Mouse (Mus musculus) midbrain, embryonic 11.5 days (tissue): ENCODE results near the gene Ikzf3. TPM values are rescaled to one million over a fixed set of nuclear protein-coding genes. Genes with fewer than 3 reads are reported as not detected.

Source experiments
- ATAC-seq: fragments of 200-750 bp; cut with Nextera tagmentation; 2 replicates; pipeline ENCODE4 v1.8.0; 2017; ENCODE audit warnings: moderate TSS enrichment, moderate library complexity; ENCODE audit not compliant: low FRiP score
- DNase-seq: peaks from one replicate; pipeline ENCODE4 v3.0.0; 2015; ENCODE audit warnings: low spot score; ENCODE audit errors: missing footprints
- H3K27ac ChIP-seq: fragments of 300-500 bp; sonication (generic); 2 replicates; pipeline ENCODE4 v1.5.1; 2014; ENCODE audit warnings: low read depth, low read length
- H3K27me3 ChIP-seq: fragments of 300-500 bp; sonication (generic); 2 replicates; pipeline ENCODE4 v1.6.1; 2014; ENCODE audit warnings: mild to moderate bottlenecking, low read length, moderate library complexity, mixed read lengths; ENCODE audit not compliant: control insufficient read depth, insufficient read depth
- H3K36me3 ChIP-seq: fragments of 300-500 bp; sonication (generic); 2 replicates; pipeline ENCODE4 v1.6.1; 2014; ENCODE audit warnings: mild to moderate bottlenecking, low read length, moderate library complexity, mixed read lengths; ENCODE audit not compliant: control insufficient read depth, insufficient read depth
- H3K4me1 ChIP-seq: fragments of 300-500 bp; sonication (generic); 2 replicates; pipeline ENCODE4 v1.6.1; 2014; ENCODE audit warnings: low read length; ENCODE audit not compliant: control insufficient read depth, insufficient read depth
- H3K4me2 ChIP-seq: fragments of 300-500 bp; sonication (generic); 2 replicates; pipeline ENCODE4 v1.6.1; 2014; ENCODE audit warnings: mild to moderate bottlenecking, moderate library complexity
- H3K4me3 ChIP-seq: fragments of 300-500 bp; sonication (generic); 2 replicates; pipeline ENCODE4 v1.5.1; 2014; ENCODE audit warnings: low read depth, low read length
- H3K9ac ChIP-seq: fragments of 300-500 bp; sonication (generic); 2 replicates; pipeline ENCODE4 v1.6.1; 2014; ENCODE audit warnings: low read length
- H3K9me3 ChIP-seq: fragments of 300-500 bp; sonication (generic); 2 replicates; pipeline ENCODE4 v1.6.1; 2016; ENCODE audit warnings: low read length; ENCODE audit not compliant: control insufficient read depth
- WGBS: fragments of 180-500 bp; shearing (Covaris S2); extraction: QIAGEN DNeasy Blood & Tissue Kit; methylation state at CpG from one replicate; pipeline ENCODE4 v1.1.7; 2014; 5-methylcytosine and 5-hydroxymethylcytosine counted together
- polyA plus RNA-seq: library from polyadenylated mRNA; unstranded; fragments of >200 nt; fragmentation: Nextera tagmentation; extraction: Ambion mirVana; gene quantifications from 2 replicates; pipeline ENCODE4 v1.2.1, GENCODE M21; 2014

Gene Ikzf3
- polyA plus RNA-seq, 1 experiment from 2014 or later, result 0.18 TPM

- WGBS, result 82% methylated on average over 5 of the region's 5 CpGs
- Histone ChIP-seq H3K27me3 (peaks cover 17% of the 10 kb centered on the region), H3K27ac (no peak overlapping the region), H3K9me3 (no peaks in the 10 kb centered on the region), H3K4me1 (no peaks in the 10 kb centered on the region; the same call in 1 of the 2 replicates), H3K4me2 (no peak overlapping the region), H3K36me3 (no peaks in the 10 kb centered on the region), H3K4me3 (no peak overlapping the region), H3K9ac (no peak overlapping the region)
- ATAC-seq (no peak), DNase-seq (no peak)
These were observed 5.5 kb downstream of the Ikzf3 start for GRCm38 (mm10) chr11:98540319-98540718.

- Histone ChIP-seq H3K4me1 (no peaks in the 10 kb centered on the region), H3K27me3 (peaks cover 2% of the 10 kb centered on the region), H3K4me3 (no peak overlapping the region), H3K9ac (no peak overlapping the region), H3K27ac (no peak overlapping the region), H3K4me2 (no peak overlapping the region), H3K9me3 (no peaks in the 10 kb centered on the region), H3K36me3 (no peaks in the 10 kb centered on the region)
- DNase-seq, result no peak
- no peak for ATAC-seq
These were observed 8.3 kb downstream of the Ikzf3 start for GRCm38 (mm10) chr11:98537480-98538034.

GRCm38 (mm10) chr11:98526824-98527461 is 18.9 kb downstream of the Ikzf3 start:
- H3K27me3 ChIP-seq, result no peaks in the 10 kb centered on the region
- no peak overlapping the region for H3K9ac ChIP-seq
- DNase-seq (no peak), ATAC-seq (no peak)
- no peak overlapping the region for H3K27ac ChIP-seq
- WGBS, result 78% methylated on average over 10 of the region's 10 CpGs
- no peak overlapping the region for H3K4me3 ChIP-seq
- H3K4me1 ChIP-seq, result no peaks in the 10 kb centered on the region
- no peaks in the 10 kb centered on the region for H3K36me3 ChIP-seq
- H3K9me3 ChIP-seq, result no peaks in the 10 kb centered on the region
- H3K4me2 ChIP-seq, result no peak overlapping the region

DNA sequence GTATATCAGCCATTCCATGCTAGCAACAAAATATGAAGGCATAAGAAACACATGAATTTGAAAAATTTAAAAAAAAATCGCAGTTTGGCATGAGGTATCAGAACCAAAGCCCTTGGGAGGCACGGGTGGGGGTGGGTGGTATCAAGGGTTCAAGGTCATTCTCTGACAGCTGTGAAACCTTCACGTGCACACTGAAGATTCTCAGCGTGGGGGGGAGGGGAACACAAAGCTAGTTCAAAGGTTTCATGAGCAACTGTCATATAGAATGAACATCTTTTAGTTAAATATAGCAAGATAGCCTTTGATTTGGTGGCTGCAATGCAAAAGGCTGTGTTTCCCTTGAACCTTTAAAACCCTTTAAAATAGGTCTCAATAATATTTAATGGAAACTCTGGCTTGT is 20.7 kb downstream of the Ikzf3 start:
- no peaks in the 10 kb centered on the region for H3K27me3 ChIP-seq
- no peak for DNase-seq
- no peaks in the 10 kb centered on the region for H3K9me3 ChIP-seq
- H3K4me3 ChIP-seq, result no peak overlapping the region
- H3K4me1 ChIP-seq, result no peaks in the 10 kb centered on the region
- WGBS, result 54% methylated on average over 4 of the region's 4 CpGs
- H3K4me2 ChIP-seq, result no peak overlapping the region
- H3K27ac ChIP-seq, result no peak overlapping the region
- H3K9ac ChIP-seq, result no peak overlapping the region
- no peaks in the 10 kb centered on the region for H3K36me3 ChIP-seq
- no peak for ATAC-seq

GRCm38 (mm10) chr11:98520468-98520867 is 25.4 kb downstream of the Ikzf3 start:
- ATAC-seq, result no peak
- Histone ChIP-seq H3K27me3 (no peaks in the 10 kb centered on the region), H3K4me2 (no peak overlapping the region), H3K27ac (no peak overlapping the region), H3K36me3 (no peaks in the 10 kb centered on the region), H3K4me3 (no peak overlapping the region), H3K4me1 (no peaks in the 10 kb centered on the region), H3K9ac (no peak overlapping the region), H3K9me3 (no peaks in the 10 kb centered on the region)
- WGBS, result 63% methylated on average over 10 of the region's 10 CpGs
- DNase-seq, result no peak

- WGBS, result 63% methylated on average over 6 of the region's 6 CpGs
- Histone ChIP-seq H3K4me1 (no peaks in the 10 kb centered on the region; the same call in 1 of the 2 replicates), H3K4me3 (no peak overlapping the region), H3K36me3 (no peaks in the 10 kb centered on the region), H3K9ac (no peak overlapping the region), H3K27ac (no peak overlapping the region), H3K27me3 (no peaks in the 10 kb centered on the region), H3K9me3 (no peaks in the 10 kb centered on the region), H3K4me2 (no peak overlapping the region)
- DNase-seq (no peak), ATAC-seq (no peak)
These were observed 32.4 kb downstream of the Ikzf3 start for GRCm38 (mm10) chr11:98513356-98513936.

GRCm38 (mm10) chr11:98512881-98513280 is 33.0 kb downstream of the Ikzf3 start:
- H3K9me3 ChIP-seq, result no peaks in the 10 kb centered on the region
- no peak for ATAC-seq

GRCm38 (mm10) chr11:98510125-98510524 is 35.7 kb downstream of the Ikzf3 start:
- no peaks in the 10 kb centered on the region for H3K9me3 ChIP-seq
- ATAC-seq (no peak), DNase-seq (no peak)
- H3K9ac ChIP-seq, result no peak overlapping the region
- WGBS, result 93% methylated on average over 8 of the region's 8 CpGs
- no peaks in the 10 kb centered on the region for H3K27me3 ChIP-seq
- no peak overlapping the region for H3K4me2 ChIP-seq
- H3K4me3 ChIP-seq, result no peak overlapping the region
- no peaks in the 10 kb centered on the region for H3K36me3 ChIP-seq
- no peak overlapping the region for H3K27ac ChIP-seq
- H3K4me1 ChIP-seq, result no peaks in the 10 kb centered on the region; the same call in 1 of the 2 replicates

More at GRCm38 (mm10) chr11:98512881-98513280, 33.0 kb downstream of the Ikzf3 start:
- Histone ChIP-seq H3K9ac (no peak overlapping the region), H3K27ac (no peak overlapping the region), H3K4me2 (no peak overlapping the region), H3K36me3 (no peaks in the 10 kb centered on the region), H3K4me3 (no peak overlapping the region), H3K27me3 (no peaks in the 10 kb centered on the region), H3K4me1 (no peaks in the 10 kb centered on the region; the same call in 1 of the 2 replicates)
- no peak for DNase-seq
- WGBS, result 95% methylated on average over 13 of the region's 13 CpGs

DNA sequence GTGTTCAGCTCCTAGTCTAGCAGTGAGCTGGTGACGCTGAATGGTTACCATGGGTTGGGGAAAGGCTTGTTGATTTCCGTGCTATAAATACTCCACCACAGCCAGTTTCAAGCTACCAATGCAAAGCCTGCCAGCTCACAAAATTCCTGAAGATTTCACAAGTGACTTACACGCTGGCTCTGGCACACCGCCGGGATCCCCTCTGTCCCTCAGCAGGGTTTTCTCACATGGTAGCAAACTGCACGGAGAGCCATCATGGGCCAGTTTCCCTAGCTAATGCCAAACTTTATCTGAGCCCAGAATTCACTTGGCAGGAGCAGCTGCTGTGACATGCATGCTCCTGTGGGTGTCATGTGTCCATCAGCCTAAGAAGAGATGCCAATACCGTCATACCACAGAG is 36.4 kb downstream of the Ikzf3 start:
- no peaks in the 10 kb centered on the region for H3K36me3 ChIP-seq
- no peak overlapping the region for H3K27ac ChIP-seq
- no peak overlapping the region for H3K9ac ChIP-seq
- no peaks in the 10 kb centered on the region; the same call in 1 of the 2 replicates for H3K4me1 ChIP-seq
- H3K9me3 ChIP-seq, result no peaks in the 10 kb centered on the region
- H3K4me3 ChIP-seq, result no peak overlapping the region
- H3K4me2 ChIP-seq, result no peak overlapping the region
- H3K27me3 ChIP-seq, result no peaks in the 10 kb centered on the region
- ATAC-seq (no peak), DNase-seq (no peak)
- 80% methylated on average over 7 of the region's 7 CpGs for WGBS
